Mouse (Mus musculus) layer of hippocampus, adult 9-11 months (tissue): ENCODE measurements around the gene Atp5l.
"Not testable (repeated sequence)": the region's sequence is repeated elsewhere in the genome, so short reads cannot be mapped to it uniquely, and the experiment has no call there.

Experiments
- DNase-seq: peaks from one replicate; pipeline ENCODE4 v3.0.0; 2022

Atp5l gene

GRCm38 (mm10) chr9:44920374-44921122 lies at the start of gene Atp5l:
Gene Atp5l, minus strand, starts transcription at chr9:44920742.
- peak; percentile 89 for DNase-seq

- DNase-seq, result no peak
Observed at GRCm38 (mm10) chr9:44969450-44969849, 48.9 kb upstream of the Atp5l start.

- not testable (repeated sequence) for DNase-seq
Observed at GRCm38 (mm10) chr9:44967763-44968162, 47.2 kb upstream of the Atp5l start.

GRCm38 (mm10) chr9:44966815-44967242 lies 46.3 kb upstream of the Atp5l start:
- peak; percentile 56 for DNase-seq

- DNase-seq, result no peak
Observed at GRCm38 (mm10) chr9:44965833-44966466, 45.4 kb upstream of the Atp5l start.

DNA sequence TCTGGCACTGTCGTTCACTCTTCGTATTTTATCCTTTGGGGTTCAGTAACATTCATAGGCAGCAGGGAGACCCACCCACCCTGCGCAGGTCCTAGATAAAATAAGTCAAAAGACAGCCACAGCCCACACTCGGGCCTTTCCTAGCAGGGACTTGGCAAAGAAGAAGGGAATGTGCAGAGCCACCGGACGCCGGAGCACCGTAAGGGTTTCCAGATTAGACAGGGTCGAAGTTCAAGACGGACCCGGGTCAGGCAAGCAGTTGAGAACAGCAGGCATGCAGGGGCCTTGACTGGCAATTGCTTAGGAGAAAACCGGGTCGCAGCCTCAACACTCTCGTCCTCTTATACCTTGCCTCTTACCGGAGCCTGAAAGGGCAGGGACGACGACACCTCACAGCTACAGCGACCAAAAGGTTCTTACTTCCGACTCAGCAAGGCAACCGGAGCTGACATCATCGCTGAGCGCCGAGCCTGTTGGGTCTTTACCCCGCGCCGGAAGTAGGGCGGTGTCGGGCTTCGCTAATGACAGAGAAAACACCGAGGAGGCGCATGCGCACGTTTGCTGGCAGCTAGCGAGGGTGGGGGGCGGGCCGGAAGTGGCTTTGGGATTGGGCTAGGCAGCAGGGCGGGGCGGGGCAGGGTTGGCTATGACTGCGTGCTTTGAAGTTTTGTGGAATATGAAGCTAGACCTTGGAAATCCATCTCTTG lies 44.7 kb upstream of the Atp5l start, which contains the start of gene Ube4a:
Gene Ube4a, minus strand, starts transcription at position 475 of the 707 bp plus-strand sequence.
- peak; percentile 98 for DNase-seq

- DNase-seq, result no peak
Observed at GRCm38 (mm10) chr9:44954432-44954831, 33.9 kb upstream of the Atp5l start.

GRCm38 (mm10) chr9:44947836-44948235 lies 27.3 kb upstream of the Atp5l start:
- no peak for DNase-seq

GRCm38 (mm10) chr9:44946185-44946695 lies 25.7 kb upstream of the Atp5l start:
- DNase-seq, result peak; percentile 25

- no peak for DNase-seq
Observed at GRCm38 (mm10) chr9:44942421-44942820, 21.9 kb upstream of the Atp5l start.

- DNase-seq, result no peak
Observed at GRCm38 (mm10) chr9:44941756-44942155, 21.2 kb upstream of the Atp5l start.

- no peak for DNase-seq
Observed at GRCm38 (mm10) chr9:44921543-44921942, 1.0 kb upstream of the Atp5l start.

- peak; percentile 75 for DNase-seq
Observed at GRCm38 (mm10) chr9:44921123-44921468, 554 bp upstream of the Atp5l start.

DNA sequence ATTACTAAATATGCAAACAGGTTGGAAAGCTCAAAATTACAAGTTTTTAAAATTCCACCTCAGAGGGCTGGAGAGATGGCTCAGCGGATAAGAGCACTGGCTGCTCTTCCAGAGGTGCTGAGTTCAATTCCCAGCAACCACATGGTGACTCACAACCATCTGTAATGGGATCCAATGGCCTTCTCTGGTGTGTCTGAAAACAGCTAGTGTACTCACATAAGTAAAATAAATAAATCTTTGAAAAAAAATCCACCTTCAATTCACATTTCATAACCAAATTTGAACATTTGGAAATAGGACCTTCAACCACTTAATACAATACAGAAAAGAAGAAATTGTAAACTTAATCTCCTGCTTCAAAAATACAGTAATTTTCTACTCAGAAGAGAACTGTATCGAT lies 936 bp downstream of the Atp5l start:
- no peak for DNase-seq

- DNase-seq, result no peak
Observed at GRCm38 (mm10) chr9:44916196-44916595, 4.3 kb downstream of the Atp5l start.

- DNase-seq, result no peak
Observed at GRCm38 (mm10) chr9:44914706-44915105, 5.8 kb downstream of the Atp5l start.

DNA sequence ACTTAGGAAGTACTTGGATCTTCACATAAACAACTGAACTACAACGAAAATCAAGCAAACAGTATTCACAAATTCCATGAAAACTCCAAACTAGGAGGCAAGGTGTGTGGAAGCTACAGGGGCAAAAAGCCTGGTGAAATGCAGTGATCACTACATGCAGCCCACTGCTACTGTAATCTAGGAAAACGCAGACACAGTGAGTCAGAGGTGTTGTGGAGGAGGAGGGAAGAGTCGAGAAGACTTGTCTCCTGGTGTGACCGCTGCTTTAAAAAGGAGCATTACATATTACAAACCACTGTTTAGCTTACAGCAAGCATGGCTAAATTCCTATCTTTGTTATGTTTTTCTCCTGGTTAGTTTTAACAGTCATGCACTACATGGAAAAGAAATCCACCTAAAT lies 9.2 kb downstream of the Atp5l start:
- no peak for DNase-seq

GRCm38 (mm10) chr9:44905620-44906019 lies 14.9 kb downstream of the Atp5l start:
- DNase-seq, result peak; percentile 87

DNA sequence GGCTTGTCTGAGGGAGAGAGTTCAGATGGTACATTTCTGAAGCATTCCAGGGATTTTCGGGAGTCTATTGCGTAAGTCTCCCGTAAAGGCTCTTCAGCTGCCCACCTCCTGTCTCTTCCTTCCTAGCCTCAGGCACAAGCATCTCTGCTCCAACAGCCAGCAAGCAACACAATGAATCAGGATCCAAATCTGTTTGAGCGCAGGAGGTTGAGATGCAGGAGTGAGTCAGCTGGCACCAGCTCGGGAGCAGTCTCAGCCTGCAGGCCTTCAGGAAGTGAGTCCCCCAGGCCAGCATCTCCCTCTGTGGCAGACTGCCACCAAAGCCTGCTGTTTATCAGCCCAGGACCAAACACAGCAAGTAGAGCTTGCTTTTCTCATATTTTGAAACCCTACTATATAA lies 15.6 kb downstream of the Atp5l start:
- peak; percentile 90 for DNase-seq

- DNase-seq, result no peak
Observed at GRCm38 (mm10) chr9:44903856-44904255, 16.7 kb downstream of the Atp5l start.

GRCm38 (mm10) chr9:44900402-44900801 lies 20.1 kb downstream of the Atp5l start:
- no peak for DNase-seq

- no peak for DNase-seq
Observed at GRCm38 (mm10) chr9:44899716-44900115, 20.8 kb downstream of the Atp5l start.

DNA sequence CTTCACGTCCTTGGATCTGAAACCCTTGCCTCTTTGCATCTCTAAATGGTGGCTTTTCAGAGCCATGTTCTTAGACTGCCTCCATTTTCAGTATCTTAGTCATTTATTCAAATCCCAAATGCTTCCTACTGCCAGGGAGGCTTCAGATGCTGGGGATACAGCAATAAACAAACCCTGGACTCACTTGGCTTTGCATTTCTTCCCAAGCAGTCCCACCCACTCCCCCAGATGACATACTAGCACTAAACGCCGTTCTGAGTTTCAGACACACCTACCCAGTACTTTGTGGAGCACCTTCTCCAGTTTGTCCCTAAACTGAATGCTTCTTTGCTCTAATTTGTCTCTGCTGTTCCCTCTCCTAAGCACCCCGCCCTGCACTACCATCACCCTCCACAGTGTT lies 23.5 kb downstream of the Atp5l start:
- no peak for DNase-seq

DNA sequence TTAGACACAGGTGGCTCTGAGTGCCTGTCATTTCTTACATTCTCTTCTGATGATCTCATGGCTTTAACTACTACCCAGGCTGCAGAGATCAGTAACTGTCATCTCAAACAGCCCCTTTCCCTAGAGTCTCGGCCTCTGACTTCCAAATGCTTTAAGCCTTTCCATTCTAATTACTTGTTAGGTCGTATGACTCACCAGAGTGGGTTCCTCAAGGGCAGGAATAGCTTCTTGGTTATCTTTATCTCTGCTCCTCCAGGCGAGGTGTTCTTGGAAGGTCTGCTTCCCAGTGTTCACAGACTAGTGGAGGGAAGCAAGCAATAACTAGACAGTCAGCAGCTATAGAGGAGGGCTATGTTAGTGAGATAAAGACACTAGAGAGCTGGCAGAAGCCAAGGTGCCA lies 27.9 kb downstream of the Atp5l start:
- DNase-seq, result no peak
